Mouse (Mus musculus): ENCODE results near the gene Sh2d3c. TPM values are rescaled to one million over a fixed set of nuclear protein-coding genes. Genes with fewer than 3 reads are reported as not detected.

Sh2d3c gene
- polyA plus RNA-seq, 1 experiment from 2014 or later = 26.7 TPM

DNA sequence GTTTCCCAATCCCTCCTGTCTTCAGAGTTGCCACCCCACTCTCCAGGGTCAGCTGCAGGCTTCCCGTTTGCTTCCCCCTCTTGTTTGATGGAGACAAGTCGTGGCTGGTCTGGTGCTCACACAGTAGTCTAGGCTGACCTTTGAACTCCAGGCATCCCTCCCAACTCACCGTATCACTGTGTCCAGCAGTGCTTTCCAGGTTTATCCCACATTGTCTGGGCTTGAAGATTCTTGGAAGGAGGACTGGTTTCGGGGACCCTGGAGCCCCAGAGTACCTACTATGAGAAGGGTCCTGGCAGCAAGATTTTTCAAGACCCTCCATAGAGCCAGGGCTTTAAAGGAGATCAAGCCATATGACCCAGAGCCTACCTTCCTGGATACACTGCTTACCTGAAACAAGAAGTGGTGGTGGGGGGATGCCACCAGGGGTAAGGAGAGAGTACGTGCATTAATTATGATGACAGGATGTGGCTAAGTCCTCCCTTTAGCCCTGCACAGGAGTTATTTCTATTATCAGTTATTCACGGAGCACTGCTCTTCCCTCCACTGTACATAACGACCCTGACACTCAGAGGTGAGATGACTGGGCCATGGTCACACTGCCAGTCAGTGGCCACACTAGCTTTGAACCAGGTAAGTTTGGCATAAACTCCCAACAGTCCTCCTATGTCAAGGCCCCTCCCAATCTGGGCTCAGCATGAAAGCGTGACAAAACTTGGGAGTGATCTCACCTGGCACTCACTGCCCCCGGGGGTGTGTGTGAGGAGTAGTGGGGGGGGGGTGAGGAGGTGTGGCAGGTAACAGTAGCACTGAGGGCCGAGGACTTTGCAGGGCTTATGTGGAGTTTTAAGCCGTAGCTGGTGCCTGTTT is 6.5 kb upstream of the Sh2d3c start:
- DNase-seq (ENCODE audit: low spot score) = no peak
- Histone ChIP-seq H3K9me3 (replicated peaks) (0 out of 2 replicates have a peak, but pooled peaks cover 2% of the 10 kb centered on the region), H3K4me3 (peak overlapping the region; percentile 67), H3K36me3 (peaks cover 22% of the 10 kb centered on the region), H3K27ac (replicated peaks) (peak overlapping the region; percentile 97), H3K4me1 (peaks cover 40% of the 10 kb centered on the region), H3K27me3 (ENCODE audit: low read depth, poor library complexity, severe bottlenecking) (no peaks in the 10 kb centered on the region)
- WGBS = 62% methylated on average over 11 of the region's 11 CpGs

DNA sequence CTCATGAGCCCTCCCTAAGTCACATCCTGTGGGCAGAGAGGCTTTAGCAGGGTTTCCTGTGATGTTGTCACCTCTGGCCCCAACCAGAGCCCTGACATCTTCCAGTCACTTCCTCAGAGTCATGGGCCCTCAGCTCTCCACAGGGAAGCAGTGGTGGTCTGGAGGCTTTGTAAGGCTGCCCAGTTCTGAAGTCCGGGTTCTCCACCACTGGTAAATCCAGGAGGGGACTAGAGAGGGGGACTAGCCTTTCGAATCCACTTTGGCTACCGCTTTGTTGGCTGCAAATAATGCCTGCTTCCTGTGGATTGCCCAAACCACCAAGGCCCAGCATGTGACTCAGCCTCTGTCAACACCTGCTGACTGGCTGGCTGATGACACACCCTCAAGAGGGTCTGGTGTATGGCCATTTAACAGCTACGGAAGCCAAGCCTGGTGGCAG is 5.8 kb upstream of the Sh2d3c start:
- DNase-seq (ENCODE audit: low spot score) = no peak
- Histone ChIP-seq H3K4me3 (no peak overlapping the region), H3K4me1 (peaks cover 38% of the 10 kb centered on the region), H3K27me3 (ENCODE audit: low read depth, poor library complexity, severe bottlenecking) (no peaks in the 10 kb centered on the region), H3K27ac (replicated peaks) (peak overlapping the region; percentile 64; the same call in 1 of the 2 replicates), H3K9me3 (replicated peaks) (0 out of 2 replicates have a peak, but pooled peaks cover 2% of the 10 kb centered on the region), H3K36me3 (peaks cover 15% of the 10 kb centered on the region)
- 70% methylated on average over 4 of the region's 4 CpGs for WGBS

DNA sequence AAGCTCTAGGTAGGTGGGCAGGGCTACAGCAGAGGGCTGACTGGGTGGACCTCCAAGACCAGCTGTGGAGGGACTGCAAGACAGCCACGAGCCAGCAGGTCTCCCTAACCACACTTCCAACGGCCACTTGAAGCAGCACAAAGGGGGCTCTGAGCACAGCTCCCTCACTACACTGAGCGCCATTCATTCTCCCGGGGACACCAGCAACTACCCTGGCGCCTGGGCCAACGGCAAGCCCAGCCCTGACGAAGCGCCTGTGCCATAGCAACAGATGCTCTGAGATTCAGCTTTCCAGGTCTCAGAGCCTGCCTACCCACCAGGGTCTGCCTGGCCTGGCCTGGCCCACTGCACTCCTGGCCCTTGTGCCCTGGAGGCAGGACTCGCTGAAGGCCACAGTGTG is 2.1 kb upstream of the Sh2d3c start:
- H3K4me1 ChIP-seq = peaks cover 32% of the 10 kb centered on the region
- no peak overlapping the region for H3K4me3 ChIP-seq
- no peak for DNase-seq (ENCODE audit: low spot score)
- no peaks in the 10 kb centered on the region for H3K36me3 ChIP-seq
- 51% methylated on average over 9 of the region's 9 CpGs for WGBS
- 0 out of 2 replicates have a peak, but pooled peaks cover 2% of the 10 kb centered on the region for H3K9me3 ChIP-seq (replicated peaks)
- no peaks in the 10 kb centered on the region for H3K27me3 ChIP-seq (ENCODE audit: low read depth, poor library complexity, severe bottlenecking)
- peak overlapping the region; percentile 43; the same call in 1 of the 2 replicates for H3K27ac ChIP-seq (replicated peaks)

DNA sequence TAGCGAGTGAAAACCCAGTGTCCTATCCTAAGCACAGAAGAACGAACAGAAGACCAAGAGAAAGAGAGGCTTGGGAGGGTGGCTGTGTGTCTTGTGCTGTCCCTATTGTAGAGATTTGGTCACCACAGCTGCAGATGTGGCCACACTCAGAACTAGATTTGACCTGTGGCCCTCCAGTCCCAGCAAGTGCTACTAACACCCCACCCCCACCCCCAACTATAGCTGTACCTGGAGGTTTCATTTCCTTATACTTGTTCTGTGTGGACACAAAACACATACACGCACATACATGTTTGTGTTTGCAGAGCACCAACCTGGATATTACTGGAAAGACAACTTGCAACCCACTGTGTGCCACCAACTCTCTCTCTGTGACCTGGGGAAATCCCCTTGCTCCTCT is 802 bp upstream of the Sh2d3c start:
- WGBS = 90% methylated on average over 3 of the region's 3 CpGs
- no peaks in the 10 kb centered on the region for H3K27me3 ChIP-seq (ENCODE audit: low read depth, poor library complexity, severe bottlenecking)
- no peak overlapping the region for H3K27ac ChIP-seq (replicated peaks)
- no peak for DNase-seq (ENCODE audit: low spot score)
- peaks cover 20% of the 10 kb centered on the region for H3K4me1 ChIP-seq
- H3K9me3 ChIP-seq (replicated peaks) = 0 out of 2 replicates have a peak, but pooled peaks cover 2% of the 10 kb centered on the region
- no peak overlapping the region for H3K4me3 ChIP-seq
- no peaks in the 10 kb centered on the region for H3K36me3 ChIP-seq

GRCm38 (mm10) chr2:32722046-32722445 is 1.2 kb downstream of the Sh2d3c start:
- H3K4me1 ChIP-seq = peaks cover 22% of the 10 kb centered on the region
- DNase-seq (ENCODE audit: low spot score) = no peak
- no peaks in the 10 kb centered on the region for H3K36me3 ChIP-seq
- no peak overlapping the region for H3K27ac ChIP-seq (replicated peaks)
- 60% methylated on average over 6 of the region's 6 CpGs for WGBS
- H3K9me3 ChIP-seq (replicated peaks) = 0 out of 2 replicates have a peak, but pooled peaks cover 2% of the 10 kb centered on the region
- H3K27me3 ChIP-seq (ENCODE audit: low read depth, poor library complexity, severe bottlenecking) = no peaks in the 10 kb centered on the region
- no peak overlapping the region for H3K4me3 ChIP-seq

- no peaks in the 10 kb centered on the region for H3K9me3 ChIP-seq (replicated peaks)
- H3K27ac ChIP-seq (replicated peaks) = no peak overlapping the region
- H3K4me1 ChIP-seq = peaks cover 26% of the 10 kb centered on the region
- no peak overlapping the region for H3K4me3 ChIP-seq
- no peak for DNase-seq (ENCODE audit: low spot score)
- no peaks in the 10 kb centered on the region for H3K36me3 ChIP-seq
- 86% methylated on average over 3 of the region's 3 CpGs for WGBS
- H3K27me3 ChIP-seq (ENCODE audit: low read depth, poor library complexity, severe bottlenecking) = no peaks in the 10 kb centered on the region
These were observed 1.7 kb downstream of the Sh2d3c start for GRCm38 (mm10) chr2:32722581-32722980.

DNA sequence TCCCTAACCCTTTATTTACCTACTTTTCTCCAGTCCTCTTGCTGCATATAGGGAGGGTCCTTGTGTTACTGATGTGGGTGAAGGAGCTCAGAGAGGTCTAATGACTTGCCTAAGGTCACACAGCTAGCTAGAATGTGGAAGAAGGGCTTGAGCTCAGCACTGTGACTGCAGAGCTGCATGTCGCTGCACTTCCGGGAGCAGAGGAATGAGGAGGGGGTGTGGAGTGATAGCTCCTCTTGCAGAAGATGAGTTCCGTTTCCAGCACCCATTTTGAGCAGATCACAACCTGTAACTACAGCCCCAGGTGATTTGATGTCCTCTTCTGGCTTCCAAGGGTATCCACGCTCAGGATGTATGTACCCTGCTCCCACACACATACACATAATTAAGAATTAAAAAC is 3.3 kb downstream of the Sh2d3c start:
- Histone ChIP-seq H3K4me1 (peaks cover 32% of the 10 kb centered on the region), H3K27ac (replicated peaks) (no peak overlapping the region), H3K9me3 (replicated peaks) (no peaks in the 10 kb centered on the region), H3K27me3 (ENCODE audit: low read depth, poor library complexity, severe bottlenecking) (peaks cover 7% of the 10 kb centered on the region), H3K36me3 (no peaks in the 10 kb centered on the region), H3K4me3 (no peak overlapping the region)
- DNase-seq (ENCODE audit: low spot score) = no peak
- WGBS = 80% methylated on average over 4 of the region's 4 CpGs

GRCm38 (mm10) chr2:32724832-32725790 is 4.3 kb downstream of the Sh2d3c start:
- Histone ChIP-seq H3K36me3 (no peaks in the 10 kb centered on the region), H3K27me3 (ENCODE audit: low read depth, poor library complexity, severe bottlenecking) (peaks cover 7% of the 10 kb centered on the region), H3K4me3 (no peak overlapping the region), H3K9me3 (replicated peaks) (no peaks in the 10 kb centered on the region), H3K4me1 (peaks cover 32% of the 10 kb centered on the region), H3K27ac (replicated peaks) (no peak overlapping the region)
- DNase-seq (ENCODE audit: low spot score) = no peak
- 85% methylated on average over 16 of the region's 16 CpGs for WGBS

- H3K9me3 ChIP-seq (replicated peaks) = no peaks in the 10 kb centered on the region
- peaks cover 31% of the 10 kb centered on the region for H3K4me1 ChIP-seq
- H3K4me3 ChIP-seq = peak overlapping the region; percentile 39
- H3K36me3 ChIP-seq = no peaks in the 10 kb centered on the region
- H3K27me3 ChIP-seq (ENCODE audit: low read depth, poor library complexity, severe bottlenecking) = peaks cover 7% of the 10 kb centered on the region
- DNase-seq (ENCODE audit: low spot score) = peak; percentile 94
- WGBS = 1% methylated on average over 16 of the region's 16 CpGs
- peak overlapping the region; percentile 69 for H3K27ac ChIP-seq (replicated peaks)
These were observed 6.6 kb downstream of the Sh2d3c start for GRCm38 (mm10) chr2:32727435-32727834.

GRCm38 (mm10) chr2:32728463-32728862 is 7.6 kb downstream of the Sh2d3c start:
- WGBS = 62% methylated on average over 7 of the region's 7 CpGs
- Histone ChIP-seq H3K4me1 (peaks cover 31% of the 10 kb centered on the region), H3K27me3 (ENCODE audit: low read depth, poor library complexity, severe bottlenecking) (peaks cover 7% of the 10 kb centered on the region), H3K27ac (replicated peaks) (peak overlapping the region; percentile 58), H3K9me3 (replicated peaks) (no peaks in the 10 kb centered on the region), H3K36me3 (no peaks in the 10 kb centered on the region), H3K4me3 (peak overlapping the region; percentile 33)
- DNase-seq (ENCODE audit: low spot score) = no peak

GRCm38 (mm10) chr2:32729547-32729946 is 8.7 kb downstream of the Sh2d3c start:
- H3K4me3 ChIP-seq = no peak overlapping the region
- WGBS = 80% methylated on average over 4 of the region's 4 CpGs
- no peak for DNase-seq (ENCODE audit: low spot score)
- peaks cover 7% of the 10 kb centered on the region for H3K27me3 ChIP-seq (ENCODE audit: low read depth, poor library complexity, severe bottlenecking)
- no peaks in the 10 kb centered on the region for H3K36me3 ChIP-seq
- no peaks in the 10 kb centered on the region for H3K9me3 ChIP-seq (replicated peaks)
- H3K4me1 ChIP-seq = peaks cover 36% of the 10 kb centered on the region
- no peak overlapping the region for H3K27ac ChIP-seq (replicated peaks)

- Histone ChIP-seq H3K27me3 (ENCODE audit: low read depth, poor library complexity, severe bottlenecking) (peaks cover 7% of the 10 kb centered on the region), H3K4me3 (no peak overlapping the region), H3K4me1 (peaks cover 43% of the 10 kb centered on the region), H3K36me3 (no peaks in the 10 kb centered on the region), H3K9me3 (replicated peaks) (no peaks in the 10 kb centered on the region), H3K27ac (replicated peaks) (peak overlapping the region; percentile 38)
- DNase-seq (ENCODE audit: low spot score) = peak; percentile 48
- 57% methylated on average over 11 of the region's 11 CpGs for WGBS
These were observed 10.0 kb downstream of the Sh2d3c start for GRCm38 (mm10) chr2:32730854-32731253.
